Mouse (Mus musculus) bone marrow, adult 2 months (tissue): ENCODE measurements around the gene Car2. TPM values are rescaled to one million over a fixed set of nuclear protein-coding genes. Genes with fewer than 3 reads are reported as not detected.

ENCODE experiments used
- H3K27ac ChIP-seq: fragments of 200-500 bp; 2 replicates; pipeline ENCODE4 v1.5.1; 2012; ENCODE audit warnings: low read depth, mild to moderate bottlenecking, control low read depth, inconsistent platforms, low read length; ENCODE audit not compliant: control insufficient read depth, poor library complexity, insufficient read depth
- H3K4me1 ChIP-seq: fragments of 200-500 bp; 2 replicates; pipeline ENCODE4 v1.6.1; 2011; ENCODE audit warnings: low read length; ENCODE audit not compliant: control insufficient read depth, insufficient read depth
- H3K4me3 ChIP-seq: fragments of 200-500 bp; replicated peaks from 2 replicates; pipeline ENCODE3; 2011; ENCODE audit warnings: mild to moderate bottlenecking, low read depth, low read length, control low read depth; ENCODE audit not compliant: control insufficient read depth
- CTCF ChIP-seq: fragments of 200-500 bp; IDR thresholded peaks from 2 replicates; pipeline ENCODE4 v1.5.1; 2011; ENCODE audit warnings: low read length, control low read depth; ENCODE audit not compliant: control insufficient read depth, insufficient read depth
- POLR2A ChIP-seq: fragments of 200-500 bp; IDR thresholded peaks from 2 replicates; pipeline ENCODE4 v1.6.1; 2011; ENCODE audit warnings: low read depth, mild to moderate bottlenecking, control low read depth, low read length, borderline replicate concordance; ENCODE audit not compliant: control insufficient read depth
- WGBS: fragments of 180-500 bp; shearing (Covaris S2); methylation state at CpG from one replicate; pipeline ENCODE4 v1.1.7; 2018; 5-methylcytosine and 5-hydroxymethylcytosine counted together
- polyA plus RNA-seq: library from polyadenylated mRNA; stranded (reverse); fragments of >200 nt; gene quantifications from 2 replicates; pipeline ENCODE4 v1.2.4, GENCODE M21; 2011; ENCODE audit warnings: low replicate concordance; ENCODE audit not compliant: missing spikeins, insufficient read depth, insufficient read length

Car2 gene
- polyA plus RNA-seq, 1 experiment = 455 TPM

DNA sequence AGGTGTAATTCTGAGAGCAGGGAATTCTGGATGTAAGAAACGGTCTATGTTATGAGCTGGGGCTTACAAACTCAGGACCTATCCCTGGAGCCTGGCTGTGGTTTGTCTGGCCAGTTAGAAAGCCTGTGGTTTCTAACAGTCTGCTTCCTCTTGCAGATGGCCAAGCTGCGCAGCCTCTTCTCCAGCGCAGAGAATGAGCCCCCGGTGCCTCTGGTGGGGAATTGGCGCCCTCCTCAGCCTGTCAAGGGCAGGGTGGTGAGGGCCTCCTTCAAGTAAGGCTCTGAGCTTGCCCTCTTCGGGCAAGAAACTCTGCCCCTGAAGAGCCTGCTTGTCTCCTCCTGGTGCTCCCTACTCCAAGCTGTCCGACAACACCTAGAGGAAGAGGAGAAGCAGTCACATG lies 14.7 kb upstream of the Car2 start:
- no peak overlapping the region for H3K4me3 ChIP-seq
- peaks cover 3% of the 10 kb centered on the region; the same call in 1 of the 2 replicates for H3K4me1 ChIP-seq
- no peak for TF ChIP-seq POLR2A
- peak; percentile 51 for TF ChIP-seq CTCF
- peak overlapping the region; percentile 59; the same call in 1 of the 2 replicates for H3K27ac ChIP-seq
- 2% methylated on average over 7 of the region's 7 CpGs for WGBS

DNA sequence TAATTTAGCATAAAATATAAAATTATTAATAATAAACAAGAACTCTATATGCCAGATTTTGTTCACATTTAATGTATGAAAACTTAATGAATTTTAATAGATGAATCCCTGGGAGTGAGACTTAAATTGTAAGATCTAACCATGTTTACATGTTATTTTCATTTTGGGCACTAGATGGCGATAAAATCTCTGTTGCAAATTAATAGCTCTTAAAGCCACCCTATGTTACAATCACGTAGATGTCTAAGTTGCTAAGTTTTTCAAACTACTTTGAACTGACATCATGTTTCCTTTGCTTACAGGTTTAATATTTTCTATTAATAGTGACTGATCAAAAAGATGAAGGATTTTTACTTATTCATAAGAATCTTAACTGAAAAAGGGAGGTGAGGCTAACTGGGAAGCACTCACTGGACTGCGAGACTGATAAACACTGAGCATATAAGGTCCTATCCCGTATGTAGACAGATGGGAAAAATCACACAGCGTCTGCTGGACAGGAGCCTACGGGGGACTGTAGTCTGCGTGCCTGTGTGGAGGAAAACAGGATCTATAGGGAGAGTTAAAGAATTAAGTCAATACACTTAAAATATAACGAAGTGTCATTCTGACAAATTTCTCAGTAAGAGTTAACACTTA lies 11.6 kb upstream of the Car2 start:
- TF ChIP-seq CTCF (peak; percentile 27; the same call in 1 of the 2 replicates), POLR2A (no peak)

DNA sequence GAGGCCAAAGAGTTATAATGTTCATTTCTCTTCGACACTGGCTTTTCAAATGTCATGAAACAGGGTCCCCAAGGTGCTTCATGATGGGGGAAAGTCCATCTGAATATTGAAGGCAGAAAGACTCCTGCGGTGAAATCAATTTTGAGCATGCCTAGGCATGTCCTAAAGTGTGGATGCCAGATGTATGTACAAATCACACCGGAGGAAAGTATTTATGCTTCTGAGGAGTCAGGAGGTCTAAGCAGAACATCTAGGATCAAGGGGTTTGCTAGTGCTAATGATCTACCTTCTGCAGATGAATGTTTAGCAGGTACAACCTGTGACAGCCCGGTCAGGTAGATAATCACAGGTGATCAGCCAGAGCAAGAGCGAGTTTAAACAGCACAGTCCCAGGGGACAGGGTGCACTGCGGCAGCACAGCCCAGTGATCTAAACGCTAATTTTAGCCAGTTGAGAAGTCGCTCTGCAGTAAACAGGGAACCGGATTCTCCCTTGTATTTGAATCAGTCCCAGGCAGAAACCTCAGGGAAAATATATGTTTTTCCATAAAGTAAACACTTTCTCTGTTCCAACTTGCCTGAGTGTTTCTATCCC lies 9.7 kb upstream of the Car2 start:
- Histone ChIP-seq H3K27ac (peak overlapping the region; percentile 83; the same call in 1 of the 2 replicates), H3K4me3 (no peak overlapping the region), H3K4me1 (no peaks in the 10 kb centered on the region; the same call in 1 of the 2 replicates)
- WGBS = 67% methylated on average over 9 of the region's 9 CpGs
- TF ChIP-seq CTCF = no peak
- no peak for TF ChIP-seq POLR2A

More for the DNA sequence above, 11.6 kb upstream of the Car2 start:
- peaks cover 3% of the 10 kb centered on the region; the same call in 1 of the 2 replicates for H3K4me1 ChIP-seq
- H3K4me3 ChIP-seq = no peak overlapping the region
- H3K27ac ChIP-seq = no peak overlapping the region
- 47% methylated on average over 8 of the region's 8 CpGs for WGBS

DNA sequence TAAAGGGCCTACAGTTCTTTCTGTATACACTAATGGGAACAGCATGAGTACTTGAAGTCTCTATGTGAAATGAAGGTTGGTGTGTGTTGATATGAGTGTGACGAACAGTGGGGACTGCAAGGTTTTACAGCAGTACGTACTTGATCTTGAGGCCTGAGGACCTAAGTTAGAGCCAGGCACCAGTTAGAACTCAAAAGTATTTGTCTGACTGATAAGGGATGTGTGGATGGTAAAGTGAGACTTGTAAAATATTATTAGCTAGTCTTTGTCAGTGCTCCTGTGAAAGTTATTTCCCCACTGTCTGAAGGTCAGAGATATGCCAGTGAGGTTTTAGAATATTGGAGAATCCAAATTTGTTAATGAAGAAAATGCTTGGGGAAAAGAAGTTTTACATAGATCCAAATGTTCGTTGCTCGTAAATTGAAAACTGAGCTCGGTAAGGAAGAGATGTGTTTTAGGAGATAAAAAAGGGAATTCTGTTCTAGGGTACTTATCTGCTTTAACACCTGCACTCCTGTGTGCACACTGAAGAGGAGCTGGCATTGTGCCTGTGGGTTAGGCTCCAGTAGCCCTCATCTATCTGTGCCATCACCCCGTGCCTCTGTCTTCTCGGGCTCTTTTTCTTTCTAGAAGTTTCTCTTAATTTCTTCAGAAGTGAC lies 8.7 kb upstream of the Car2 start:
- no peaks in the 10 kb centered on the region; the same call in 1 of the 2 replicates for H3K4me1 ChIP-seq
- TF ChIP-seq CTCF (no peak), POLR2A (no peak)
- WGBS = 42% methylated on average over 7 of the region's 7 CpGs
- H3K27ac ChIP-seq = peak overlapping the region; percentile 83; the same call in 1 of the 2 replicates
- no peak overlapping the region for H3K4me3 ChIP-seq

DNA sequence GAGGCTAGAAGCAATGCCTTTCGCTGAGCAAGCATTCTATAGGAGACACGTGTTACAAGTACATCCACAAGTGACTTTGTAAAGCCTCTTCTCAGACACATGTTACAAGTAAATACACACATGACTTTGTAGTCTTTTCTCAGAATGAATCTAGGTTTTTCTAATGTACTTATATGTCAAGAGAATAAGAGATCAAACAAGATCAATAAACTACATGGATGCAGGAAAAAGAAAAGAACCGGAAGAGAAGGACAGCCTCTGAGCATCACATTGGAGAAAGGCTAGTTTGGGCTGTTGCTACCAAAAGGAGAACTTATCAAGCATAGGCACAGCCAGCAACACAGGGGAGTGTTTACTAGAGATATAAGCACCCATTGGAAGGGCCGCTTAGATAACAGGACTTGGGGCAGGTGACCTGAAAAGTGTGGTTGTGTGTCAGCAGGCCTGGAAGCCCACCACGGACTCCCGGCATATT lies 7.3 kb upstream of the Car2 start:
- no peak overlapping the region for H3K4me3 ChIP-seq
- TF ChIP-seq POLR2A (no peak), CTCF (no peak)
- WGBS = 26% methylated on average over 6 of the region's 6 CpGs
- peak overlapping the region; percentile 55; the same call in 1 of the 2 replicates for H3K27ac ChIP-seq
- peaks cover 2% of the 10 kb centered on the region; the same call in 1 of the 2 replicates for H3K4me1 ChIP-seq

DNA sequence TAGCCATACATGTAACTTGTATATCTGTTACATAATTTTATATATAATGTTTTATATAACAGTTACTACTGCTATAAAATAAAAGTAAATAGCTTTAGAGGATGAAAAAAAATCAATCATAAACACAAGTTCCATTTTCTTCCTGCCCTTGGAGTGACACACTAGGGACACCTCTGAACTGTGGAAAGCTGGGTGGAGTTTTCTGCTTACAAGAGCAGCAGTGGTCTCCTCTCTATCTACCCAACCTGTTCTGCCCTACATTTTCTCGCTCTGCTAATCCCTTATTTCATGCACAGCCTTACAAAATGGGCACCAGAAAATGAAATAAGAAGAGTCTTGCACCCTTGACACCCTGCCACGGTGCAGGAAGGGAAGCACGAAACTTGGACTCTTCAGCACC lies 6.8 kb upstream of the Car2 start:
- Histone ChIP-seq H3K4me1 (peaks cover 2% of the 10 kb centered on the region; the same call in 1 of the 2 replicates), H3K4me3 (no peak overlapping the region), H3K27ac (peak overlapping the region; percentile 55)
- TF ChIP-seq CTCF (no peak), POLR2A (no peak)
- 49% methylated on average over 3 of the region's 3 CpGs for WGBS

DNA sequence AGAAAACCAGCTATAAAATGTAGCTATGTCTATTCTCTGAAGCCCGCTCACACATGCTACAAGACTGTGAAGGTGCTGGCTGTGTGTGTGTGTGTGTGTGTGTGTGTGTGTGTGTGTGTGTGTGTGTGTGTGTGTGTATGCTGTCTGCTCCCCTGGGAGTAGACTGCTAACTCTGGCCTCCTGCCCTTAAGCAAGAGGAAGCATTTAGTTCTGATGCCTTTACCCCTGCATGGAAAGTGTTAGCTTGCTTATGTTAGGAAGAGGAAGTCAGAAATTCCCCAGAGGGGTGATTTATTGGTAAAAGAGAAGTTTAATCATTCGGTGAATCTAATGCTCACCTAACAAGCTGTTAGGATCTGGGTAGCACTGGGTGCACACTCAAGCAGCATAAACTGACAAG lies 5.8 kb upstream of the Car2 start:
- Histone ChIP-seq H3K4me3 (no peak overlapping the region), H3K27ac (peak overlapping the region; percentile 77), H3K4me1 (peaks cover 2% of the 10 kb centered on the region; the same call in 1 of the 2 replicates)
- 39% methylated on average over 2 of the region's 2 CpGs for WGBS
- TF ChIP-seq POLR2A (no peak), CTCF (no peak)

DNA sequence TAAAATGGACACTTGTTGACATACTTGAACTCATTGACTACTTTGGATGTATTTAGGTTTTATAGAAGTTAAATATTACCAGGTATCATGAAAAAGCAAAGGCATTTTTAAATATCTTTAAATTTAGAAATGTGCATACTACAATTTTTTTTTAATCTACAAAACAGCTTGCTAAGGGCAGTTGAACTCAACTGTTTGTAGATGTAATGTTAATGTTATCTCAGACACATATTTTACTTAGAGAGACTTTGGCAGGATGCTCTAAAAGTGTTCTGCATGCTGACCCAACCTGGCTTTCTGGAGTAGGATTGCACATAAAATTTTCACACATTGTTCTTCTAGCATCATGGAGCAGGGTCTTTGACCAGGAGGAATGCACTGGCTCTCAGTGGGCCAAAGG lies 4.1 kb upstream of the Car2 start:
- TF ChIP-seq POLR2A = no peak
- TF ChIP-seq CTCF = no peak
- no peak overlapping the region for H3K4me3 ChIP-seq
- H3K4me1 ChIP-seq = peaks cover 2% of the 10 kb centered on the region; the same call in 1 of the 2 replicates
- peak overlapping the region; percentile 85 for H3K27ac ChIP-seq
